Comparison of ENCODE assay signal across 8 mouse cellular contexts in genomic region chr9:66350788-66351430, GRCm38 (mm10). TPM values are rescaled to one million over a fixed set of nuclear protein-coding genes. Genes with fewer than 3 reads are reported as not detected.
A peak's percentile ranks its signal among the peaks of the same experiment; 100 is the strongest.
DNase-seq lines count a peak whose midpoint lies in the region; ATAC-seq lines count a peak whose summit lies in the region.

No protein-coding gene starts in this region.

- H3K27ac ChIP-seq in forebrain, embryonic 11.5 days (ENCODE audit: low read depth, low read length), result peak overlapping the region; percentile 95
- H3K27ac ChIP-seq in kidney, embryonic 15.5 days, result peak overlapping the region; percentile 97
- peak overlapping the region; percentile 97 for H3K27ac ChIP-seq in midbrain, embryonic 14.5 days (replicated peaks; ENCODE audit: low read depth, low read length)

- H3K4me2 ChIP-seq in forebrain, embryonic 11.5 days (ENCODE audit: low read depth, low read length, severe bottlenecking), result peak overlapping the region; percentile 92
- H3K4me2 ChIP-seq in kidney, embryonic 15.5 days, result peak overlapping the region; percentile 80
- peak overlapping the region; percentile 65 for H3K4me2 ChIP-seq in midbrain, embryonic 14.5 days (ENCODE audit: low read length)

- DNase-seq in cerebellum, adult 11-12 months, result peak; percentile 42
- DNase-seq in cerebellum, adult 8-10 months, result no peak
- peak; percentile 23 for DNase-seq in right cerebral cortex, adult 18-20 months
- no peak for DNase-seq in right cerebral cortex, postnatal 4 days
- DNase-seq in forebrain, embryonic 11.5 days (ENCODE audit: low spot score), result no peak
- peak; percentile 71 for DNase-seq in midbrain, embryonic 14.5 days
- DNase-seq in spleen, adult 12 weeks (ENCODE audit: low spot score), result no peak

- 3% methylated on average over 32 of the region's 32 CpGs for WGBS in forebrain, embryonic 11.5 days
- 1% methylated on average over 32 of the region's 32 CpGs for WGBS in kidney, embryonic 15.5 days
- WGBS in midbrain, embryonic 14.5 days, result 1% methylated on average over 32 of the region's 32 CpGs

- peaks cover 4% of the 10 kb centered on the region; the same call in 1 of the 2 replicates for H3K4me1 ChIP-seq in forebrain, embryonic 11.5 days (replicated peaks; ENCODE audit: control insufficient read depth, insufficient read depth, low read length)
- peaks cover 18% of the 10 kb centered on the region for H3K4me1 ChIP-seq in kidney, embryonic 15.5 days
- peaks cover 16% of the 10 kb centered on the region for H3K4me1 ChIP-seq in midbrain, embryonic 14.5 days (ENCODE audit: control insufficient read depth, insufficient read depth, low read length)

- H3K9ac ChIP-seq in forebrain, embryonic 11.5 days (ENCODE audit: low read length), result peak overlapping the region; percentile 97
- peak overlapping the region; percentile 87 for H3K9ac ChIP-seq in kidney, embryonic 15.5 days
- peak overlapping the region; percentile 95 for H3K9ac ChIP-seq in midbrain, embryonic 14.5 days (replicated peaks; ENCODE audit: low read length)

- no peaks in the 10 kb centered on the region for H3K36me3 ChIP-seq in forebrain, embryonic 11.5 days (ENCODE audit: control insufficient read depth, insufficient read depth, low read length)
- H3K36me3 ChIP-seq in kidney, embryonic 15.5 days, result no peaks in the 10 kb centered on the region
- no peaks in the 10 kb centered on the region for H3K36me3 ChIP-seq in midbrain, embryonic 14.5 days (ENCODE audit: control insufficient read depth, insufficient read depth, low read length)

- H3K27me3 ChIP-seq in forebrain, embryonic 11.5 days (ENCODE audit: control insufficient read depth, insufficient read depth, low read length), result no peaks in the 10 kb centered on the region
- no peaks in the 10 kb centered on the region for H3K27me3 ChIP-seq in kidney, embryonic 15.5 days
- no peaks in the 10 kb centered on the region for H3K27me3 ChIP-seq in midbrain, embryonic 14.5 days (ENCODE audit: control insufficient read depth, insufficient read depth, low read length)

- H3K9me3 ChIP-seq in forebrain, embryonic 11.5 days (ENCODE audit: control insufficient read depth, low read length), result no peaks in the 10 kb centered on the region
- H3K9me3 ChIP-seq in kidney, embryonic 15.5 days (replicated peaks), result no peaks in the 10 kb centered on the region
- H3K9me3 ChIP-seq in midbrain, embryonic 14.5 days (ENCODE audit: control insufficient read depth, low read length), result no peaks in the 10 kb centered on the region

- peak overlapping the region; percentile 93 for H3K4me3 ChIP-seq in forebrain, embryonic 11.5 days (ENCODE audit: low read depth, low read length)
- H3K4me3 ChIP-seq in kidney, embryonic 15.5 days (replicated peaks), result peak overlapping the region; percentile 78
- peak overlapping the region; percentile 80 for H3K4me3 ChIP-seq in midbrain, embryonic 14.5 days (replicated peaks; ENCODE audit: low read depth, low read length)

- peak; percentile 39; the same call in 1 of the 2 replicates for ATAC-seq in forebrain, embryonic 11.5 days (replicated peaks; ENCODE audit: low FRiP score)
- ATAC-seq in kidney, embryonic 15.5 days (replicated peaks; ENCODE audit: low FRiP score), result peak; percentile 31
- ATAC-seq in midbrain, embryonic 14.5 days (ENCODE audit: low FRiP score, low TSS enrichment), result peak; percentile 36

RNA-seq across cellular contexts. Expression of gene Herc1, which starts 0.7 kb away (rescaled TPM):
- 41.7 and 44.0 TPM in 2 replicates for polyA plus RNA-seq in forebrain, embryonic 11.5 days (2014; fragmentation: Nextera tagmentation; extraction: Ambion mirVana)
- polyA plus RNA-seq in kidney, embryonic 15.5 days (2015; fragmentation: Nextera tagmentation; extraction: Ambion mirVana), result 20.6 and 21.0 TPM in 2 replicates
- 48.3 and 64.1 TPM in 2 replicates for polyA plus RNA-seq in midbrain, embryonic 14.5 days (2014; fragmentation: Nextera tagmentation; extraction: Ambion mirVana)

Comparison
In these comparisons a context has a peak if more than half of its experiments do, and no peak if none do; other contexts are left out.
1. DNase-seq: peak in cerebellum, adult 11-12 months (single experiment), right cerebral cortex, adult 18-20 months (single experiment) and midbrain, embryonic 14.5 days (single experiment); none in cerebellum, adult 8-10 months (single experiment), right cerebral cortex, postnatal 4 days (single experiment), forebrain, embryonic 11.5 days (single experiment) and spleen, adult 12 weeks (single experiment).
2. Peak in every context shown above with its lines, with median percentiles within 50 percentile points of each other: ATAC-seq, H3K27ac ChIP-seq, H3K4me2 ChIP-seq, H3K4me3 ChIP-seq and H3K9ac ChIP-seq.